Mouse (Mus musculus) myocyte (in vitro differentiated cells): Measurements from ENCODE around the gene Tldc1.

ENCODE experiments used
- E2F4 ChIP-seq: IDR thresholded peaks from one replicate; pipeline ENCODE4 v1.6.1; 2011; ENCODE audit warnings: mild to moderate bottlenecking, control low read depth, moderate library complexity; ENCODE audit not compliant: insufficient read depth
- MYOG ChIP-seq, 3 experiments: IDR thresholded peaks; one replicate each; pipeline ENCODE4 v1.6.1; 2011; ENCODE audit warnings: control low read depth in 2 of 3, low read depth in 2 of 3, mild to moderate bottlenecking in 2 of 3; ENCODE audit not compliant: insufficient read length in 2 of 3, control insufficient read depth in 1 of 3, insufficient read depth in 1 of 3
- POLR2A ChIP-seq: IDR thresholded peaks from one replicate; pipeline ENCODE4 v1.6.1; 2011; ENCODE audit warnings: low read depth, mild to moderate bottlenecking, control low read depth, moderate library complexity; ENCODE audit not compliant: insufficient read length
- POLR2AphosphoS2 ChIP-seq: IDR thresholded peaks from one replicate; pipeline ENCODE4 v1.6.1; 2011; ENCODE audit warnings: low read depth, control low read depth; ENCODE audit not compliant: insufficient read length
- TCF12 ChIP-seq: IDR thresholded peaks from one replicate; pipeline ENCODE4 v1.6.1; 2011; ENCODE audit warnings: mild to moderate bottlenecking, control low read depth; ENCODE audit not compliant: poor library complexity, insufficient read depth, severe bottlenecking
- USF1 ChIP-seq: IDR thresholded peaks from one replicate; pipeline ENCODE4 v1.6.1; 2011; ENCODE audit warnings: low read depth, mild to moderate bottlenecking, control low read depth, moderate library complexity

DNA sequence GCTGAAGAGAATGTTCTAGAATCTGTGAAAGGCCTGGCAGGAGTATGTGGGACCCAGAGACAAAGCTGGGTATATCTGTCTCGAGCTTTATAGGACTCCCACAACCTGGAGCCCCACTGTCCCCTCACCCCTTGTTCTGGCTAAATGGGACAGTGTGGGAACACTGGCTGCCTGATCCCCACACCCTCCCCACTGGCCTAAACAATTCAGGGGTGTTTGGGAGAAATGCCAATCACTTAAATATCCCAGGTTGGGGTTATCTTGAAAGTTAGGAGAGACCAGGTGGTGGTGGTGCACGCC, 20.7 kb upstream of the Tldc1 start:
- no peak for TF ChIP-seq MYOG (IDR thresholded peaks at IDR 0.05; ENCODE audit: control insufficient read depth in 1 of 3, insufficient read depth in 1 of 3, insufficient read length in 2 of 3, low read depth in 2 of 3)
- TF ChIP-seq POLR2A: no peak
- no peak for TF ChIP-seq E2F4
- no peak for TF ChIP-seq POLR2AphosphoS2
- no peak for TF ChIP-seq TCF12
- TF ChIP-seq USF1: no peak
